Mouse (Mus musculus) heart, postnatal 0 days (tissue): ENCODE measurements at regions not wholly inside any gene's neighbourhood (a gene's known extent, or its start where the extent isn't known, plus 50 kb on each side); places are given as distances from the start of the nearest gene placed in this dataset.

ENCODE experiments used
- CTCF ChIP-seq: IDR thresholded peaks from 2 replicates; pipeline ENCODE4 v1.5.1; 2016; ENCODE audit warnings: antibody characterized with exemption, control low read depth, low read depth
- EP300 ChIP-seq: IDR thresholded peaks from 2 replicates; pipeline ENCODE4 v1.6.1; 2016; ENCODE audit warnings: antibody characterized with exemption, low read depth

DNA sequence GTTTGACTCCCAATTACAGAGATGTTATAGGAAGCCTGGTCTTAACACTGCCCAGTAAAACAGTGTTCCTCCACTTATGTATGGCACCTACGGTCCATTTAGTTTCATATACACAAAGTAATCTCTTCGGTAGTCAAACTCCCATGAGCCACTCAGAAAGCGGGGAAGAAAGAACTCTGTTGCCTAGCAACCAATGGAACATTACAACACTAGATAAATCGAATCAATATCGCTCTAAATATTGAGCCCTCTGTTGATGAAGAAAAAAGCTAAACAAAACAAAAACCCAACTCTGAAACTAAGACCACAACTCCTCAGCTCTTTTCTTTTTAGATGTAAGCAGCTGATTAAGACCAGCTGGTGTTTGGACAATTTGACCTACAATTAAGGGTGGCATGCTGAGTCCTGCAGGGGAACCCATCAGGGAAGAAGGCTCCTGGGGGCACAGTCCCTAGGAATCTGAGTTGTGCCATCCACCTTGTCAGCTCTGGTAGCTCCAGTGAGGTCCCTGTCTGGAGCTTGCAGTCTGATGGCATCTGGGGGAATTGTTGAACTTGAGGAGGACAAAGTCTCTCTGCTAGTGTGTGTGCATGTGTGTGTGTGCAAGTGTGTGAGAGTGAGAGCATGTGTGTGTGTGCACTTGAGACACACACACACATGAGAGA, 315.8 kb upstream of the Auts2 start:
- TF ChIP-seq CTCF (no peak), EP300 (no peak)
